Mouse (Mus musculus): ENCODE results near the gene Ddi1. TPM values are rescaled to one million over a fixed set of nuclear protein-coding genes. Genes with fewer than 3 reads are reported as not detected.
"Not testable (repeated sequence)": the region's sequence is repeated elsewhere in the genome, so short reads cannot be mapped to it uniquely, and the experiment has no call there.

The Ddi1 gene
- polyA plus RNA-seq, 1 experiment: not detected

- DNase-seq (ENCODE audit: low read depth in 1 of 2, low spot score in 2 of 2): no peak
- TF ChIP-seq CTCF (IDR thresholded peaks at IDR 0.05; ENCODE audit: extremely low read depth, insufficient read depth, insufficient read length, insufficient replicate concordance) (no peak), POLR2A (IDR thresholded peaks at IDR 0.05; ENCODE audit: low read depth, low read length) (no peak)
- no peaks in the 10 kb centered on the region for H3K4me1 ChIP-seq (ENCODE audit: control insufficient read depth, insufficient read depth, insufficient read length)
- WGBS: 85% methylated on average over 1 of the region's 1 CpGs
- no peaks in the 10 kb centered on the region for H3K36me3 ChIP-seq (ENCODE audit: control insufficient read depth, insufficient read depth, low read length)
- no peak overlapping the region for H3K27ac ChIP-seq (ENCODE audit: insufficient read depth, low read length)
- H3K4me3 ChIP-seq (ENCODE audit: extremely low read depth, insufficient read depth, insufficient read length): no peak overlapping the region
- H3K27me3 ChIP-seq (ENCODE audit: control insufficient read depth, insufficient read depth, low read length): no peaks in the 10 kb centered on the region
These were observed 17.1 kb upstream of the Ddi1 start for GRCm38 (mm10) chr9:6286770-6287169.

GRCm38 (mm10) chr9:6277526-6277925, 7.9 kb upstream of the Ddi1 start:
- no peak for DNase-seq (ENCODE audit: low read depth in 1 of 2, low spot score in 2 of 2)
- Histone ChIP-seq H3K27me3 (ENCODE audit: control insufficient read depth, insufficient read depth, low read length) (no peaks in the 10 kb centered on the region), H3K36me3 (ENCODE audit: control insufficient read depth, insufficient read depth, low read length) (no peaks in the 10 kb centered on the region), H3K27ac (ENCODE audit: insufficient read depth, low read length) (no peak overlapping the region), H3K4me1 (ENCODE audit: control insufficient read depth, insufficient read depth, insufficient read length) (no peaks in the 10 kb centered on the region), H3K4me3 (ENCODE audit: extremely low read depth, insufficient read depth, insufficient read length) (no peak overlapping the region)
- no peak for TF ChIP-seq POLR2A (IDR thresholded peaks at IDR 0.05; ENCODE audit: low read depth, low read length)
- TF ChIP-seq CTCF (IDR thresholded peaks at IDR 0.05; ENCODE audit: extremely low read depth, insufficient read depth, insufficient read length, insufficient replicate concordance): no peak

GRCm38 (mm10) chr9:6276395-6276794, 6.7 kb upstream of the Ddi1 start:
- no peak for TF ChIP-seq CTCF (IDR thresholded peaks at IDR 0.05; ENCODE audit: extremely low read depth, insufficient read depth, insufficient read length, insufficient replicate concordance)
- TF ChIP-seq POLR2A (IDR thresholded peaks at IDR 0.05; ENCODE audit: low read depth, low read length): no peak
- Histone ChIP-seq H3K4me1 (ENCODE audit: control insufficient read depth, insufficient read depth, insufficient read length) (no peaks in the 10 kb centered on the region), H3K27ac (ENCODE audit: insufficient read depth, low read length) (no peak overlapping the region), H3K4me3 (ENCODE audit: extremely low read depth, insufficient read depth, insufficient read length) (no peak overlapping the region), H3K27me3 (ENCODE audit: control insufficient read depth, insufficient read depth, low read length) (no peaks in the 10 kb centered on the region), H3K36me3 (ENCODE audit: control insufficient read depth, insufficient read depth, low read length) (no peaks in the 10 kb centered on the region)
- DNase-seq (ENCODE audit: low read depth in 1 of 2, low spot score in 2 of 2): no peak
- 86% methylated on average over 1 of the region's 1 CpGs for WGBS

- Histone ChIP-seq H3K36me3 (ENCODE audit: control insufficient read depth, insufficient read depth, low read length) (no peaks in the 10 kb centered on the region), H3K27me3 (ENCODE audit: control insufficient read depth, insufficient read depth, low read length) (no peaks in the 10 kb centered on the region), H3K4me3 (ENCODE audit: extremely low read depth, insufficient read depth, insufficient read length) (no peak overlapping the region), H3K27ac (ENCODE audit: insufficient read depth, low read length) (no peak overlapping the region), H3K4me1 (ENCODE audit: control insufficient read depth, insufficient read depth, insufficient read length) (no peaks in the 10 kb centered on the region)
- 78% methylated on average over 2 of the region's 2 CpGs for WGBS
- TF ChIP-seq CTCF (IDR thresholded peaks at IDR 0.05; ENCODE audit: extremely low read depth, insufficient read depth, insufficient read length, insufficient replicate concordance) (no peak), POLR2A (IDR thresholded peaks at IDR 0.05; ENCODE audit: low read depth, low read length) (no peak)
- DNase-seq (ENCODE audit: low read depth in 1 of 2, low spot score in 2 of 2): no peak
These were observed 4.8 kb downstream of the Ddi1 start for GRCm38 (mm10) chr9:6264820-6265219.

GRCm38 (mm10) chr9:6257072-6257471, 12.6 kb downstream of the Ddi1 start:
- Histone ChIP-seq H3K27me3 (ENCODE audit: control insufficient read depth, insufficient read depth, low read length) (no peaks in the 10 kb centered on the region), H3K36me3 (ENCODE audit: control insufficient read depth, insufficient read depth, low read length) (no peaks in the 10 kb centered on the region), H3K4me1 (ENCODE audit: control insufficient read depth, insufficient read depth, insufficient read length) (no peaks in the 10 kb centered on the region; the same call in 1 of the 2 replicates), H3K27ac (ENCODE audit: insufficient read depth, low read length) (no peak overlapping the region), H3K4me3 (ENCODE audit: extremely low read depth, insufficient read depth, insufficient read length) (no peak overlapping the region)
- DNase-seq (ENCODE audit: low read depth in 1 of 2, low spot score in 2 of 2): no peak
- TF ChIP-seq CTCF (IDR thresholded peaks at IDR 0.05; ENCODE audit: extremely low read depth, insufficient read depth, insufficient read length, insufficient replicate concordance) (no peak), POLR2A (IDR thresholded peaks at IDR 0.05; ENCODE audit: low read depth, low read length) (no peak)

GRCm38 (mm10) chr9:6251990-6252389, 17.7 kb downstream of the Ddi1 start:
- 87% methylated on average over 2 of the region's 2 CpGs for WGBS
- DNase-seq (ENCODE audit: low read depth in 1 of 2, low spot score in 2 of 2): no peak
- H3K27me3 ChIP-seq (ENCODE audit: control insufficient read depth, insufficient read depth, low read length): no peaks in the 10 kb centered on the region
- no peaks in the 10 kb centered on the region for H3K36me3 ChIP-seq (ENCODE audit: control insufficient read depth, insufficient read depth, low read length)
- no peaks in the 10 kb centered on the region for H3K4me1 ChIP-seq (ENCODE audit: control insufficient read depth, insufficient read depth, insufficient read length)
- H3K27ac ChIP-seq (ENCODE audit: insufficient read depth, low read length): no peak overlapping the region
- no peak for TF ChIP-seq CTCF (IDR thresholded peaks at IDR 0.05; ENCODE audit: extremely low read depth, insufficient read depth, insufficient read length, insufficient replicate concordance)
- no peak for TF ChIP-seq POLR2A (IDR thresholded peaks at IDR 0.05; ENCODE audit: low read depth, low read length)
- no peak overlapping the region for H3K4me3 ChIP-seq (ENCODE audit: extremely low read depth, insufficient read depth, insufficient read length)

- Histone ChIP-seq H3K4me1 (ENCODE audit: control insufficient read depth, insufficient read depth, insufficient read length) (no peaks in the 10 kb centered on the region), H3K27me3 (ENCODE audit: control insufficient read depth, insufficient read depth, low read length) (no peaks in the 10 kb centered on the region), H3K27ac (ENCODE audit: insufficient read depth, low read length) (no peak overlapping the region), H3K36me3 (ENCODE audit: control insufficient read depth, insufficient read depth, low read length) (no peaks in the 10 kb centered on the region), H3K4me3 (ENCODE audit: extremely low read depth, insufficient read depth, insufficient read length) (no peak overlapping the region)
- TF ChIP-seq POLR2A (IDR thresholded peaks at IDR 0.05; ENCODE audit: low read depth, low read length) (no peak), CTCF (IDR thresholded peaks at IDR 0.05; ENCODE audit: extremely low read depth, insufficient read depth, insufficient read length, insufficient replicate concordance) (no peak)
- WGBS: 85% methylated on average over 1 of the region's 1 CpGs
- no peak for DNase-seq (ENCODE audit: low read depth in 1 of 2, low spot score in 2 of 2)
These were observed 19.3 kb downstream of the Ddi1 start for GRCm38 (mm10) chr9:6250320-6250719.

GRCm38 (mm10) chr9:6235982-6236381, 33.7 kb downstream of the Ddi1 start:
- not testable (repeated sequence) for H3K36me3 ChIP-seq (ENCODE audit: control insufficient read depth, insufficient read depth, low read length); H3K27me3 ChIP-seq (ENCODE audit: control insufficient read depth, insufficient read depth, low read length); DNase-seq (ENCODE audit: low read depth in 1 of 2, low spot score in 2 of 2); H3K27ac ChIP-seq (ENCODE audit: insufficient read depth, low read length); H3K4me3 ChIP-seq (ENCODE audit: extremely low read depth, insufficient read depth, insufficient read length); H3K4me1 ChIP-seq (ENCODE audit: control insufficient read depth, insufficient read depth, insufficient read length)
- 88% methylated on average over 1 of the region's 1 CpGs for WGBS
